Mouse (Mus musculus) layer of hippocampus, postnatal 25 days (tissue): ENCODE results near the gene Mok. TPM values are rescaled to one million over a fixed set of nuclear protein-coding genes. Genes with fewer than 3 reads are reported as not detected.

Source experiments
- DNase-seq, 2 experiments: peaks; one replicate each; pipeline ENCODE4 v3.0.0; 2022; ENCODE audit warnings: mixed read lengths in 2 of 2, low spot score in 1 of 2; ENCODE audit errors: extremely low spot score in 1 of 2
- total RNA-seq, 2 experiments: library from RNA; stranded (reverse); gene quantifications; 2 replicates each; pipeline ENCODE4 v1.2.3; 2021

Mok gene
- total RNA-seq, 2 experiments from 2014 or later = 10.5 to 11.4 TPM

GRCm38 (mm10) chr12:110850010-110850928 lies 9.5 kb upstream of the Mok start, which contains the start of gene Zfp839:
Gene Zfp839 (plus strand): TSS chr12:110850253.
- peak; percentile 86 to 87 for DNase-seq

- no peak for DNase-seq
Measured at GRCm38 (mm10) chr12:110846191-110846765, 5.5 kb upstream of the Mok start.

- DNase-seq = peak; percentile 66 to 82
Measured at GRCm38 (mm10) chr12:110845131-110845880, 4.6 kb upstream of the Mok start.

DNA sequence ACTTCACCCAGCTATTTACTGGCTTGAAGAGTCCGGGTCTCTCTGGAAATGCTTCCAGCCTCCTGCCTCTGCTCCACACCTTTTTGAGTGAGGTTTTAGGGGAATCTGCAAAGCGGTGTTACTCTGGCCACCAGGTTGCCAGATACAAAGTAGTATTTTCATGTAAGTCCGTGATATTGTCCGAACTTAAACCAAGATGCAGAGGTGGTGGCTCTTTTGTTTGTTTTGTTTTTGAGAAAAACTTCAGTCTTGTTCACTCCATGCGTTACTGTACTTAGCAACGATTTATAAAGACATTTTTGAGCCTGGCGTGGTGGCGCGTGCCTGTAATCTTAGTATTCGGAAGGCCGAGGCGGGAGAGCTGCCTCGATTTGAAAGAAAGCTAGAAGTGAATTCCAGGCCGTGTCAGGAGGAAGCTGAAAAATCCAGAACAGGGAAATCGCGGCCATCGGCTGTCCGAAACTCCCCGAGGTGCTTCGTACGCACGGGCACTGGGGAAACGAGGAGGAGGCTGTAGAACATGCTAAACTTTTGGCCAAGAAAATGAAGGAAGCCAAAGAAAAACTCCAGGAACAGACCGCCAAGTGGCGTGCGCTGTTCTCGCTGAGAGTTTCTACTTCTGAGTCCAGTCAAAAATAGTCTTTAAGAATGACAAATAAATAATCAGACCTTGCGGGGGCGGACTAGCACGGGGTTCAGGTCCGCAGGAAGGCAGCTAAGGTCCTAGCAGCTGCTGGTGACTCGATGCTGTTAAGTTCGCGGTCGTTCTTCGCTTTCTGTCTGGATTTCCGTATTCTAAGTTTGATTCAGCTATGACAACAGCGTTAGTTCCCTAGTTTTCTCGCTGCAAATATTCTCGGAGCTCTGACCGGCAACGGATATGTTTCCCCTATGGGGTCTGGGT lies 3.7 kb upstream of the Mok start:
- peak in 1 of 2 experiments; percentile 22 for DNase-seq

DNA sequence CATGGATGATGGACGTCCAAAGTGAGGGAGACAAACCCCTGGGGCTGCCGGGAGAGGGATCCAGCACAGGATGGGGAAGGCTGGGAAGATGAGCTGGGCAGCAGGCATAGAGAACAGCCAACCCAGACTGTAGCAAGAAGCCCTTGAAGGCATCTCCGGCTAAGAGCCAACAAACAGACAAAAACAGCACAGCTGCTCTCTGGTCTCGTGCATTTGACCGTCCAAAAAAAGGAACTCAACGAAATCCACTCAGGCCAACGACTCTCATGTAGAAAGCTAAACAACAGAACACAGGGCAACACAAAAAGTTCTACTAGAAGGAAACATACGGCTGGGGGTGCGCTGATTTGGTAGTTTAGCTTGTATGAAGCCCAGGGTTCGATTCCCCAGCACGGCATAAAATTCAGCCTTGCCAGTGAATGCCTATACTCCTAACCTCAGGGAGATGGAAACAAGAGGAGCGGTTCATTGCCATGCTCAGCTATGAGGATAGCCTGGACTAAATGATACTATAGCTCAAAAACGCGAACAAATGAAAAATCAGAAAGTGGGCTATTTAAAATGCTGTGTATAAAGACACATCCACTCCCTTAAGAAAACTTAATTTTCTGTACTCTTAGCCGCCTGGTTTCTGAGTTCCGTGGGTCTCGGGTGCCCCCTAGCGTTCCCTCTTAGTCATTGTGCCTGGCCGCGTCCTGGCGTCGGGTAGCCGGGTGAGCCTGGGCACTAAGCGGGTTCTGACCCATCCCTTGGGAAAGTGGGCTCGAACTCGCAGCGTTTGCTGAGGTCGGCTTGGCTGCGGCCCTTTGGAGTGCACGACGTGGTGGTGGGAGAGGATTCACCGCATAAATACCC lies 2.7 kb upstream of the Mok start:
- peak; percentile 78 to 92 for DNase-seq

DNA sequence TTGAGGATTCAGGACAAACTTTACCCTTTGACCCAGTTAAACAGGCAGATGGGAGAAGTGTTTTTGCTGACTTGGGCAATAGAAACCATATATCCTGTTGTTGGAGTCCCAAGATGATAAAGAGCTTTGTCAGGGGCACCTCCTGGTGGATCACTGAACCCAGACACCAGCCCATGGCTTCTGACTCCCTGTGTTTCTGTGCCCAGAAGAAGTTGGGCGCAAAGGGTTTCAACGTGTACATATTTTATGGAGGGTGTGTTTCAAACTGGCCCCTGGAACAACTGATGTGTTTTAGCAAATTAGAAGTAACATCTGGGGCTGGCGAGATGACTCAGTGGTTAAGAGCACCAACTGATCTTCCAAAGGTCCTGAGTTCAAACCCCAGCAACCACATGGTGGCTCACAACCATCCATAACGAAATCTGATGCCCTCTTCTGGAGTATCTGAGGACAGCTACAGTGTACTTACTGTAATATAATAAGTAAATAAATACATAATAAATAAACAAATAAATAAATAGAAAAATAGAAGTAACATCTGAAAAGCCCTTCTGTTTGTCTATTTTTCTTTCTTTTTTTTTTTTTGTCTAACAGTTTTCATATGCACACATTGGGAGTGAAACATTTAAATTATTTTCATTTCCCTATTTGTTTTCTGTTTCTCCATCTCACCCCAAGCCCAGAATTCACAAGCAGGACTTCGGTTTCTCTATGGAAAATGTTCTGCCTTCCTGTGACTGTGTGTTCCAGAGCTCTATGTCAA lies 1.2 kb upstream of the Mok start:
- DNase-seq = no peak

DNA sequence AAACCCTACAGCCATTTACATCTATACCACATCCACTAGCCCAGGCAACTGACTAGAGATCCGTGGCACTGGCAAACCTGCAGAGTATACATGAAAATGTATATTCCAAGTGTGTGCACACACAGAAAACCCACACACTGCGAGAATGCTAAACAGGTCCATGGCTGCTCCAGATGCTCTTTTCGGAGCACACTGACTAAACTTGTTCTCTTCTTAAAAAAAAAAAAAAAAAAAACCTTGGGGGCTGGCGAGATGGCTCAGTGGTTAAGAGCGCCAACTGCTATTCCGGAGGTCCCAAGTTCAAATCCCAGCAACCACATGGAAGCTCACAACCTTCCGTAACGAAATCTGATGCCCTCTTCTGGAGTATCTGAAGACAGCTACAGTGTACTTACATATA lies 2.9 kb downstream of the Mok start:
- DNase-seq = no peak

DNA sequence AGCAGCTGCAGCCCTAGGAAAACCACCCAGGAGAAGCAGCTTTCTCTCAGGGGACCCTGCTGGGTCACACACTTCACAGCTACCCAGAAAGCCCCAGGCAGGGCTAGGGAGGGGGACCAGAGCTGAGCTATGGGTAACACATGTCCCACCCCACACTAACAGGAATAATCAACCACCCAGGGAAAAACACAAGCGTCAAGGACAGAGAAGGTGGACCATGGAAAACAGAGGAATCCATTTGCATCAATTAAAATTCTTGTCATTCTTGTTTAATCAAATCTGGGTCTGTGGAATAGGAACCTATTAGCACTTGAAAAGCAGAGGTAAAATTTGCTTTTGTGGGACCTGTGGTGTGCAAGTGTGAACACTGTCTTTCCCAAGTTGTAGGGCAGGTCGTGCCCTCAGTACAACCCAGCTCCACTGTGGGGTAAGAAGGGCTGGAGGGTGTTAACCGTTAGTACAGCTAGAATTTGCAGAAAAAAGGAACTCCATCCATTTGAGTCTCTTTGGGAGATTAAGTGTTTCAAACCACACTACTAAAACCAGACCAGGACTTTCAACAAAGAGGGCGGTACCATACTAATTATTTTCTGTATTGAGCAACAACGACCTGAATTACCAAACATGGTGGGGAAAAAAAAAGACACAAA lies 3.4 kb downstream of the Mok start:
- no peak for DNase-seq

- DNase-seq = no peak
Measured at GRCm38 (mm10) chr12:110836729-110837128, 4.0 kb downstream of the Mok start.

- no peak for DNase-seq
Measured at GRCm38 (mm10) chr12:110835182-110835581, 5.6 kb downstream of the Mok start.

GRCm38 (mm10) chr12:110830293-110831024 lies 10.3 kb downstream of the Mok start:
- DNase-seq = no peak

DNA sequence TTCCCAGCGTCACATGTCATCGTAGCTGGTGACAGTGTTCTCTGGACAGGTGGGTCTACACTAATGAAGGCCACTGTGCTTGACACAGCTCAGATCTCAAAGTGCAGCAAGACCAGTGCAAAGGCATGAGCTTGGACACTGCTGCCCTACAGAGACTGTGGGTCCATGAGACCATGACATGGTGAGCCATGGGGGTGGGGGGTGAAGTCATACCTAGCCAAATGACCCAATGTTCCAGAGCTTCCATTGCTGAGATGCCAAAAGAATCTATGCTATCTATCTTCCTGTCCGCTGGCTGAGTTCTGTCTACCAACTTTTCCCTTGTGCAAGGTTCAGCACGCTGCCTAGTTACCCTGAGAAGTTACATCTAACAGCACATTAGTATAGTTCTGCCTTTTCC lies 11.8 kb downstream of the Mok start:
- no peak for DNase-seq

DNA sequence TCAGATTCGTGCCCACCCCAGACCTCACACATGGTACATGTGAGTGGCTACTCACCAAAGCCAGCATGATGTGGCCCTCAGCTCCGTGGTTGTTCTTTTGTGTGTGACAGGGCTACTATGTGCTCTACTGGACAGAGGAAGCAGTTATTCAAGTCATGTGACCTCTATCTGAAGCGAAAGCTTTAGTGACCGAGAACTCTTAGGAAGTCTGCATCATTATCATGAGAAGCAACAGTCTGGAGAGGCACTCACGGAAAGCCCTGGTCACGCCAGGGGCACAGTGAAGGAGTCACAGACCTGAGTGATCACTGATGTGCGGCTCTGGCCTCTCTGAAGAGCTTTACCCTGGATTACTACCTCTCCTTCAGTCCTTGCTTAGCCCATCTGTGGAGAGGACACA lies 18.4 kb downstream of the Mok start:
- DNase-seq = no peak

DNA sequence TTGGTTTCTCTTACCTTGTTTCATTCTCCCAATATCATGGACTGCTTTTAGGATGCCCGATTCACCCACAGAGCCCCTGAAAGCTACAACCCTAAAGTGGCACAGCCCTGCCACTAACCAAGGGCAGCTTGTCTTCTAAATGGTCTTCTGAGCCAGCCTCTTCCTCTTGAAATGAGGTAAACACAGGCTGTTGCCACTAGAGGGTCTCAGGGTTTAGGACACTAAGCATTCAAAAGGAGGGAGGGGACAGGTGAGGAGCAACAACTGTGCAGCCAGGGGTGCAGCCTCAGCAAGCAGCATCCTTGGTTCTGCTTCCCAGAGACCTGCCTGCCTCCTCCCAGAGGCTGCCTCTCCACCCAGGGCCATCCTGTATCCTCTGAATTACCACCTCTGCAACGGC lies 19.0 kb downstream of the Mok start:
- DNase-seq = no peak

- DNase-seq = no peak
Measured at GRCm38 (mm10) chr12:110819367-110819766, 21.4 kb downstream of the Mok start.

DNA sequence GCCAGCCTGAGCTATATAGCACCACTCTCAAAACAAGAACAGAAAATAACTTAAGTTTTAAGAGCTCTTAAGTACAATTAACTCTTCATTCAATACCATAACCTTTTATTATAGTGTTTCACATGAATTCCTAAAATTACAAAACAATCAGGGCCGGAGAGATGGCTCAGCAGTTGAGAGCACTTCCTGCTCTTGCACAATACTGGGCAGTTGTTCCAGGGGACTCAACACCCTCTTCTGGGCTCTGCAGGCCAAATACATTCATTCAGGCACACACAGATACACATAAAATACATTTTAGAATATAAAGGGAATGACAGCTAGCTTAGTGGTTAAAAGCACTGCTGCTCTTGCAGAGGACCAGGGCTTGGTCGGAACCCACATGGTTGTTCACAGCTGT lies 23.9 kb downstream of the Mok start:
- no peak for DNase-seq

DNA sequence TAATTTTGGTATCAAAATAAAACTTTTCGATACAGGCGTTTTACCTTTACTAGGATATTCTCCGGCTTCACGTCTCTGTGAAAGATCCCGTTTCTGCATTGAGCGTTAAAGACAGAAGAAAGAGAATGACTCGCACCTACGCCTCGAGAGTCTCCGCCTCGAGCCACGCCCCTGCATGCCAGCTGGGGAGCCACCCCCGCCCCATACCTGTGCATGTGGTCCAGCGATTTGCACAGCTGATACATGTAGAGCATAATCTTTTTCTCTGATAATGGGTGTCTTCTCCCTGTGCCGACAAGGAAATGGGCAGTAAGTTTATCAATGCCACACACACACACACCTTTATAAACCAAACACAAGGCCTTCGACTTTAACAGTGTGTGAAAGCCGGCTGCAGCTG lies 25.8 kb downstream of the Mok start:
- DNase-seq = no peak
